Mouse (Mus musculus) thymus, adult 18-20 months (tissue): ENCODE results near the gene Scamp3.
"Not testable (repeated sequence)": the region's sequence is repeated elsewhere in the genome, so short reads cannot be mapped to it uniquely, and the experiment has no call there.

Source experiments
- DNase-seq, 2 experiments: peaks; one replicate each; pipeline ENCODE4 v3.0.0; 2022; ENCODE audit warnings: mixed read lengths in 2 of 2

Gene Scamp3

DNA sequence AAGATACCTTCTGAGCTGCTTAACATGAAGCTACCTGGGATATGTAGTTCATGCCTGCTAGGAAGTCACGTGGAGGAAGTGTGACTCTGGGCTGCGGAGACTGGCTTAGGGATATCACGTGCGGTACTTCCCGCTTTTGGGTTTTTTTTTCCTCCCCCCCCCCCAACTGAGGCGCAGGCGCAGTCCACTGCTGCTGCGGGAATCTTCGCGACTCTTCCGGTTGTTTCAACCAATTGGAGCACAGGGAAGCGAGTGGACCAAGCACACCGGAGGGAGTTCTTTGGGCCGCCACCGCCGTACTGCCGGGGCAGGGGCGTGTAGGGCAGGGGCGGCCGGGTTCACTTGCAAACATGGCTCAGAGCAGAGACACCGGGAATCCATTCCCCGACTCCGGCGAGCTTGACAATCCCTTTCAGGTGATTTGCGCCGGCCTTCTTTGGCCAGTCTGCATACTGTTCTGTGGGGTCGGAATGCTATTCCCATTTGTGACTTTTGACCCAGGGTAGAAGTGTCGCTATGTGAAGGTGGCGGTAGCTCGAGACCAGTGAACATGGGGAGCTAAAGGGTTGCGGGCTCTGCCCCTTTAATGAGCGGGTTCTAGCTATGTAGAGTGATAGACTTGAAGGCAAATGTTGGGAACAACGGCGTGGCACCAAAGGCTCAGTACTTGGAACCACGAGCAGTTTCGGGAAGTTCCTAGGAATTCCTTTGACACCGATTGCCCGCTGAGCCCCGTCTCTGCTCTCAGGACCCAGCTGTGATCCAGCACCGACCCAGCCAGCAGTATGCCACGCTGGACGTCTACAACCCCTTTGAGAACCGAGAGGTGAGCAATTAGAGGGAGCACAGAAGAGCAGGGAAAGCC is at the start of gene Scamp3:
Gene Scamp3, plus strand, starts transcription at position 232 of the 865 bp plus-strand sequence.
- peak; percentile 75 to 88 for DNase-seq

DNA sequence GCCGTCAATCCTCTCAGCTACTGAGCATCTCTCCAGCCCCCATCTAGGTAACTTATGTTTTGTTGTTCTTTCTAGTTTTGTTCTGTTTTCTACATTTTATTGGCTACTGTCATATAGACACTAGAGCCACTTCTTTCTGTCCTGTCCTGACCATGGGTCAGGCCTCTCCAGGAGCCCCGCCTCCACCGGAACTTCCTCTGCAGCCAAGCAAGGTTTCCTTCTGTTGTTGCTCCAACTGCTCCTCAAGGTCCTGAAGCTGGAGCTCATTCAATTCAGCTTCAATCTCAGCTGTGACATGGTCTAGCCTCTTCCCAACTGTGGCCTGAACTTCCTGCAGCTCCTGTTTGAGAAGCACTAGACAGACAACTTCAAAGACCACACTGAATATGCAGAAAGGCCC is 47.4 kb upstream of the Scamp3 start:
- no peak for DNase-seq

DNA sequence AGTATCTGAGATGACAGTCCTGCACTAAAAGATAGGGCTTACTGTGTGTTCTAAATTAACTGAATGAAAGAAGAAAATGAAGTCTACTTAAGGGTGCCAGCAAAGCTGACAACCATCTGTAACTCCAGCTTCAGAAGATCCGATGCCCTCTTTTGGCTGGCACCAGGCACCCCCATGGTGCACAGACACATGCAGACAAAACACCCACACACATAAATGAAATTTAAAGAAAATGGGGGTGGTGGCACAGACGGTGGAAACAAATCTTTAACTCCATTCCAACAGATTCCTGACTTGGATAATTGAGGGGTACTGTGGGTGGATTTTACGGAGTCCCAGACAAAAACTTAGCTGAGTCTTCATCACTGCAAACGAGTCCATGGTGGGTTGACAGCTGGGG is 45.5 kb upstream of the Scamp3 start:
- no peak for DNase-seq

DNA sequence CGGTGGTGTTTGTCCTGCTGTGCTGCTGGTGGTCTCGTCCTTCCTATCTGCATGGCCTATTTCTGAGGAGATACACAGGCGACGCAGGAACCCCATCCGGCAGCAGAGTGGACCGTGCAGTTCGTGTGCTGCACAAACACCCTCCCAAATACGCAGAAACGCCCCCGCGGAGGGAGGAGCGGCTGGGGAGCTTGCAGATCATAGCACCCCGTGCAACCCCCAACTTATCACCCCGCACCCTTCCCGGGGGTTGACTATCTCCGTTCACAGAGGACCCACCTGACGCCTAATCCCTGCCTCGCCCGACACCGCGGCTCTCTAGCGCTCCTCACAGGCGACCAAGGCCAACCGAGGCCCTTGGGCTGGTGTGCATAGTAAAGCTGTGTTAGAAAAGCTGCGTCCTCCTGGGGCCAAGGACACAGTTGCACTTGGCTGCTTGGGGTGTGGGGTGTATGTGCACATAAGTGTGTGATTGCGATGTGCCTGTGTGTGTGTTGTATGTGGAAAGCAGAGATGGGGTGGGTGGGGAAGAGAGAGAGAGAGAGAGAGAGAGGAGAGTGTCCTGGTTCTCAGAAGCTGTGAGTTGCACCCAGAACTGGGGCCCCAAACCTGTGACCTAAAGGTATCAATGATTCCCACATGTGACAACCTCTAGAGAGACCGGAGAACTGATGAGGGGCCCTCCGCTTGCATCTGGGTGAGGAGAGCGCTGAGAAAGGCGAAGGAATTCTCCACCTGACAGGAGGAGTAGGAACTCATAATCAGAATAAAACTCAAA is 44.8 kb upstream of the Scamp3 start:
- no peak for DNase-seq

DNA sequence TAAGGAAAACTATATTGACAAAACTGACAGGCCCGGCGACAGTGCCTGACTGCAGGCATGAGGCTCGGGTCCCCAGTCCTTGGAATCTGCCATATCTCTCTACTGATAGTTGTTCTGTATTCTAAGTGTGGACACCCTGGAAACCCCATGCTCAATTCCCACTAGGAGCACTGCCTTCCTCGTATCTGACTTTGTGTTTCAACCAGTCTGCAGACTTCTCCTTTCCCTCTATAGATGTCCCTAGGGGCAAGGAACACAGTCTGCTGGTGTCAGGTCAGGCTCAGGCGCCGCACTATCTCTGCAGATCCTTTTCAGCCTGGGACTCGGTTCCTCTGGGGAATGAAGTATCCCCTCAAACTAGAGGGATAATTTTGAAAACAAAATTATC is 44.2 kb upstream of the Scamp3 start:
- DNase-seq = no peak

DNA sequence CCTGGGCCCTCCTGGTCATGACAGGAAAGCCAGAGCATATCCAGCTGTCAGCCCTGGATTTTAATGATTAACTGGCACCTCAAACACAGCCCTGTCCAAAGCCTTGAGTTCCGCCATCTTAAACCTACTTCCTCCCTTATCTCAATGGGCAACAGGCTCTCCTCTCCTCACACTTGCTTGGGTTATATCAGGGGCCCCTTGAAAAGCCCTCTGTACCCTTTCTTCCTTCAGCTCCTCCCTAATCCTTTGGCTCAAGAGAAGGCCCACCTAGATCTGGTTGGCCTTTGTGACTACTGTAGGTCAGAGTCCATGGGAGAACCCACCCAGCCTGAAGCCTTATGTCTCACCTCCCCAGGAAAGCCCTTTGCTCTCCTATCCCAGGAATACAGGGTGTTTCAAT is 43.5 kb upstream of the Scamp3 start:
- DNase-seq = no peak

DNA sequence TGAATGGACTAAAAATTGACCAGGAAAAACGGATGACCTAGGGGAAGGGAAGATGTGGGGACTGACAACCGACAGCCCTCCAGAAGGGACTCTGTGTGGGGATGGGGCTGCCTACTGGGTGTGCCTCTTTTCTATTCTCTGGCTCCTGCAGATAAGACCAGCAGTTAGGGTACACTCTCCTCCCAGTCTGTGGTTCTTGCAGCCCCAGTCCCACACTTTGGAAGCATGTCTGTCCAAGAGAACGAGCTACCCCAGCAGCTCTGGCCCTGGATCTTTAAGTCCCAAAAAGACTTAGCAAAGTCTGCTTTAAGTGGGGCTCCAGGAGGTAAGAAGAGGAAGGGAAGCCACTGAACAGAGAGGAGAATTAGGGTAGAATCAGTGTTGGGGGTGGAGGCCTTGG is 41.3 kb upstream of the Scamp3 start, which contains the start of gene Pklr:
Gene Pklr, plus strand, starts transcription at position 185 of the 400 bp plus-strand sequence.
- no peak for DNase-seq

DNA sequence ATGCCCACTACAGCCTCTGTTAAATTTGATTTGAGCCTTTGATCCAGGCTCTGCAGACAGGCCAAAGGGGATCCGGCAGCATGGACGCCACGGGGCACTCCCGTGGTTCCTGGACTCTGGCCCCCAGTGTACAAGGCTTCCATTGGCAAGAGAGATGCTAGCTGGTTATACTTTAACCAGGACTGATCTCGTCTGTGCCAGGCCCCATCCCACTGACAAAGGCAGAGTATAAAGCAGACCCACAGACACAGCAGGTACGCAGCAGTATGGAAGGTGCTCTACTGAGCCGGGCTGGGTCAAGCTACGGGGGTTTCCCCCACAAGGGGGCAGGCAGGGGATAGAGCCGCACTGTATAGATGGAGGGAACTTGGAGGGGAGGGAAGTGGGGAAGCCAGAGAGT is 40.9 kb upstream of the Scamp3 start:
- DNase-seq = peak in 1 of 2 experiments; percentile 19

DNA sequence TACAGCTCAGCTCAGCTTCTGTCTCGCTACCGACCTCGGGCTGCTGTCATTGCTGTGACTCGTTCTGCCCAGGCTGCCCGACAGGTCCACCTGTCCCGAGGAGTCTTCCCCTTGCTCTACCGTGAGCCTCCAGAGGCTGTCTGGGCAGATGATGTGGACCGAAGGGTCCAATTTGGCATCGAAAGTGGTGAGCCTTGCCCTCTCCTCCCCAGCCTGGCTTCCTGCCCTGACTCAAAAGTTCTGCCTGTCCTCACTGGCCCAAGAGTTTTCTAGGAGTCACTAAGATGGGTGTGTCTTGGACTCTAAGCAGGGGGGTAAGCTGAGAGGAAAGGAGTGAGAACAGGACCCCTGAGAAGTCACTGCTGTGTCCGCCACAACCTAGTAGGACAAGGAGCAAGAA is 32.5 kb upstream of the Scamp3 start:
- DNase-seq = no peak

DNA sequence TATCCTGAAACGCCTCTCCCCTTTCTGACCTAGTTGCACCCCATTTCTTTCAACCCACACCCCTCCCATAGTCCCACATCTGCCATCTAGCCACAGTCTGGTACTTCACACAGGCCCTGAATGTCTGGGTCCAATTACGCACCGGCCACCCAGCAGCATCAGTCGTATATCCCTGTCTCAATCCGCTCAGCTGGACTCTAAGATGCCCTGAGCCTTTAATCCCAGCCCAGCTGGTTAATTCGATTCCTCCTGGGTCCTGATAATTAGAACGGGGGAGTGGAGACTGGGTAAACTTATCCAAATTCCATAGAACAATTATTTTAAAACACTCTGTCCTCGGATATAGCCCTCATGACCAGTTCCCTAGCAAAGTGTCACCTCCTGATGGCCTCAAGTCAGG is 31.7 kb upstream of the Scamp3 start:
- no peak for DNase-seq

DNA sequence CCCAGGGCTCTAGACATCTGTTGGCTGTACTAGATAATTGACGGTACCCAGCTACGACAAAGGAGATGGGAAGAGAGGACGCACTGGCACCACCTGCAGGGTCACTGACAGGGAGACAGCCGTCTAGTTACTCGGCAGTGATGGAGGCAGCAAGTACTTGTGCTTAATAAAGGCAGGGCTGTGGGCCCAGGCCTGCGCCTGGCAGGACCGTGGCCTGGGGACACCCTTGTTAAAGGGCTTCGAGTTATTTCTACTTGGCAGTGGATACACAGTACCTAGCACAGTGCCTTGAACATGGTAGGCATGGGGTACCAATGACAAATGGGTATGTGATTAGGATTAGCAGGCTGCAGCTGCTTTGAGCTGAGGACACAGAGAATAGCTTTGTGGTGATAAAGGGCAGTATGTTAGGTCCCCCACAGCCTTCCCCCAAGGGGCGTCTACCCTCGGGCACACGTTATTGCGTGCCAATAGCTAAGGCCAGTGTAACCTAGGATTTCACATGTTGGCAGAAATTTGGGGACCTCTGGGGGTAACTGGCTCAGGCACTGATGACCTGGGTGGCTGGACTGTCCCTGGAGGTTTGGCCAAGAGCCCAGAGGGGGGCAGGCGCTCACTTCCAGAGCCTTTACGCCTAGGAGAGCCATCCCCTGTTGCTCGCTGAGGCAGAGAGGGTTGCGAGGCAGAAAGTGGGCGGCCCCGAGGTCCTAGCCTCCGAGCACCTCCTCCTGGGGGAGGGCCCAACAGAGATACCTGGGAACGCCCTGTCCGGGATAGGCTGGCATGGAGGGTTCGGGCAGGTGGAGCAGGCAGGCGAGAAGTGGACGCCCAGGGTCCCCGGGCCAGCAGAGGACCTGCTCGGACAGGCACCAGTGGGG is 29.9 kb upstream of the Scamp3 start:
- DNase-seq = no peak

DNA sequence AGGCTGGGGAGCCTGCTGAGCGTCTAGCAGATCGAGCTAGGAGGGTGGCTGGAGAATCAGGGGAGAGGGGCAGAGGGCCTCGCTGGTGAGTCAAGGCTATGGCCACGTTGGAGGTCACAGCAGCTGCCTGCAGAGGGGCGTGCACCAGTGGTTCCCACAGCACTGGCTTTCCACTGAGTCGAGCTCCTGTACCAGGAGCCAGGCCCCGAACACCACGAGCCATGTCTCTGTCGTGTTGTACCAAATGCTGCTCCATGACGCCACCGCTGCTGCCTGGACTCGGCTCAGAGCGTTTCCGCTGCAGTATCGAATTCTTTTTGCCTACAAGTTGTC is 29.3 kb upstream of the Scamp3 start:
- DNase-seq = no peak

DNA sequence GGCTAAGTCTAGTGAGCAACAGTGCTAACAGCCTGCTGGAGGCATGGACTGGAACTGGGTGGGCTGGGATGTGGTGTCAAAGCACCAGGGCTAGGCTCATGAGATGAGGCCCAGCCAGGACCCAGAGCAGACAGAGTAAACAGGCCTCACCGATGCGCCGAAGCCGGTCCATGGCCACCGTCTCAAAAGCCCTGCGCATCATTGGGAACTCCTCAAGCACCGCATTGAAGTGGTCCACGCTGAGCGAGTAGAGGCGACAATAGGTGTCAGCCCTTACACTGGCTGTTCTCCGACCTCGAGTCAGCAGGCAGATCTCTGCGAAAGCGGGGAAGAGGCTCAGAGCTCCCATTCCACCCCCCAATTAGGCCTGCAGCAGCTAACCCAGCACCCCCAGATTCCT is 28.7 kb upstream of the Scamp3 start:
- no peak for DNase-seq

DNA sequence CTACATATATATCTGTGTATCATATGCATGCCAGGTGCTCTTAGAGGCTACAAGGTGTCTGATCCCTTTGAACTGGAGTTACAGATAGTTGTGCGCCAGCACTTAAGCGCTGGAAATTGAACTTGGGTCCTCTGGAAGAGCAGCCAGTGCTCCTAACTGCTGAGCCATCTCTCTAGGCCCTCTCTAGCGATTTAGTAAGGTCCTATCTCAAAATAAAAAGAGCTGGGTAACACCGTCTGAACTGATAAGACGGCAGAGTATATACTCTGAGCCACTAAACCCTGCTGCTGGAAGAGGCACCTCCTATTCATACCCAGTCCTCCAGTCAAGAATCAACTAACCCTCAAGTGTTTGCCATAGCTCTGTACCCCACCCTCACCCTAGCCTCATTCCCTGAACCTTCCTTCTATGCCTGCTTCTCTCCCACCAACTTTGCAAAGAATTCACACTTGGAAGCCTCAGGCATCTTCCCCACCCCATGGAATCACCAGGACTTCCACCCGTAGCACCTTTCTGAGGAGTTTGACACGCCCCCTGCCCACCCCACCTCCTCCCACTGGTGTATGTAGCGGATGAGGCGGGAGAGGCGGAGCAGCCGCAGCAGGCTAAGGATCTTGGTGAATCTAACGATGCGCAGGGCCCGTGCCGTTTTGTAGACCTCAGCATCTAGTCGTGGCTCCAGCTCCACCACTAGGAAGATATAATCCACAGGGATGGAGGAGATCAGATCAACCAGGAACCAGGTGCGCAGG is 25.0 kb upstream of the Scamp3 start:
- DNase-seq = no peak

DNA sequence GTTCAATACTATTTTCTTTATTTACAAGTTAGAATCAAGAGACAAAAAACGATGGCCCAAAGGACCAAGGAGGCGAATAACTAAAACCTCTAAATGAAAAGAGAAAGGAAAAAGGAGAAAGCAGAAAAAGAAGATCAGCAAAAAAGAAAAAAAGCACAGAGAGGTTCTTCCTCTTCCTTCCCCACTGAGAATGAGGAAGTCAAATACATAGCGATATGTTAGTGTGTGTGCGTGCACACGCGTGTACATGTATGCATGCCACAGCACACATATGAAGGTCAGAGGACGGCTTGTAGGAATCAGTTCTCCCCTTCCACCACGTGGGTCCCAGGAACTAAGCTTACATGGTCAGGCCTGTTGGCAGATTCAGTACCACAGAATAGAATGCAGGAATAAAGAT is 20.3 kb upstream of the Scamp3 start:
- no peak for DNase-seq

DNA sequence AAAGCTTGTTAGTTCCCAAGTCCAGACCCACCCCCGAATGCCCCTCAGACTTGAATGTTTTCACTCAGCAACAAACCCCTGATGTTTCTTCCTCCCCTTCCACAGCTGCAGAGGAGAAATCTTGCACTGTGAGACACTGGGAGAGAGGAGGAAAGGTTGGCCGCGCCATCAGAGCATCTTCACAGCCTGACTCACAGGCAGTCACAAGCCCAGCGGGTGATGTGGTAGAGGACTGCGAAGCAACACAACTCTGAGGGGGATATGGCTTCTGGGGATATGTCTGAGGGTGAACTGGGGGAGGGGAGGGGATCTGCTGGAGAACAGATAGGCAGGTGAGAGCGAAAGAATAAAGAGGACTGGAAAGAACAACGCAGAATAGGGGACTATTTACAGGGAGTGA is 18.6 kb upstream of the Scamp3 start:
- DNase-seq = no peak

DNA sequence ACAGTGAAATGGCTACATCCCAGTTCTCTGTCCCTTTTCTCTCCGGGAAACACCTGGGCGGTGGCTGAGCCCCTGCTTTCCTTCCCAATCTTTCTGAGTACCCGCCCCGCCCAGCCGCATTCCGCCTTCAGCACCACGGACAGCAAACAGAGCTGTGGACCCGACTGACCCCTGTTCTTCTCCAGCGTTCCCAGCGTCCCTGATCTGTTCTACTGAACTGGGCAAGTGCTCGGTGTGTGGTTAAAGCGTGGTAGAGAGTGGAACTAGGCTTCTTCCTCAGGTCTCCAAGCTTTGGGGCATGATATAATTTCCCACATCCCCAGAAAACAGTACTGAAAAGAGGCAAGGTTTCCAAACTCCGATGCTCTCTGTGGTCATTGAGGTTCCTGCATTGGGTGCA is 18.1 kb upstream of the Scamp3 start:
- DNase-seq = peak in 1 of 2 experiments; percentile 24

DNA sequence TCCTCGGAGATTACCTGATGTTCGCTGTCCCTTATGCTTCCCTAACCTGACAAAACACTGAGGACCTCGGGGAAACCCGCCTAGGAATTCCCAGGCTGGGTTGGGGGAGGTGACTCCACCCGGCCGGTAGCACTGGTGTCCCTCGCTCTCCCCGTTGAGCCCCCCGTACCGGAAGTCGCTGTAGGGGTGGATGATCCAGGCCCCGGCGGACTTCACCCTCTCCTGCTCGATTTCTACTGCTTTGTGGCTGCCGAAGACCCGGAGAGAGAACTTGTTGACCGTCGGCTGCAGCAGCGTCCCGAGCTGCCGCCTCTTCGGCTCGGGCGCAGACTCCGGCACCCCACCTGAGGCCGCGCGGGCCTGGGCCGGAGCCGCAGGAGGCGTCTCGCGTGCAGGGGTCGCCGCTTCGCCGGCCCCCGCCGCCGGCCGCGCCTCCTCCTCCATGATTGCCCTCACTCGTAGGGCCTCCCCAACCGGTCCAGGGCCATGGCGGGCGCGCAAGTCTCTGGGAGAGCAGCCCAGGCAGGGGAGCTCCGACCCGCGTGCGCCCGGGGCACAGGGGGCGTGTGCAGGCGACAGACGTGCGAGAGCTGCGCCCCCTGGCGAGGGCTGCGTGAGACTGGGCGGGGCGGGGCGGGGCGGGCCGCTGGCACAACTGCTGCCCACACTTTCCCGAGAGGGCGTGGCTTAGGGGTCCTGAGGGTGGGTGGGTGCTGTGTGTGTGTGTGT is 17.5 kb upstream of the Scamp3 start, which contains the start of gene Hcn3:
Gene Hcn3, minus strand, starts transcription at position 581 of the 729 bp plus-strand sequence.
- DNase-seq = peak in 1 of 2 experiments; percentile 61

DNA sequence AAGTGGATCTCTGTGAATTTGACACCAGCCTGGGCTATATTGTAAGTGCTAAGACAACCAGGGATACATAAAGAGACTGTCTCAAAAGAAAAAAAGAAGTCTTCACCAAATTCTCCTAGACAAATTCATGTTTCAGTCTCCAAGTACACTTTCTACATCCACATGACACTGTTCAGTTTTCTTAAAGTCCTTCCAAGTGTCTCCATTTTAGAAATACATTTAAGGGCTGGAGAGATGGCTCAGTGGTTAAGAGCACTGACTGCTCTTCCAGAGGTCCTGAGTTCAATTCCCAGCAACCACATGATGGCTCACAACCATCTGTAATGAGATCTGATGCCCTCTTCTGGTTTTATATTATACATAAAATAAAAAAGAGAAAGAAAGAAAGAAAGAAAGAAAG is 16.1 kb upstream of the Scamp3 start:
- not testable (repeated sequence) for DNase-seq

DNA sequence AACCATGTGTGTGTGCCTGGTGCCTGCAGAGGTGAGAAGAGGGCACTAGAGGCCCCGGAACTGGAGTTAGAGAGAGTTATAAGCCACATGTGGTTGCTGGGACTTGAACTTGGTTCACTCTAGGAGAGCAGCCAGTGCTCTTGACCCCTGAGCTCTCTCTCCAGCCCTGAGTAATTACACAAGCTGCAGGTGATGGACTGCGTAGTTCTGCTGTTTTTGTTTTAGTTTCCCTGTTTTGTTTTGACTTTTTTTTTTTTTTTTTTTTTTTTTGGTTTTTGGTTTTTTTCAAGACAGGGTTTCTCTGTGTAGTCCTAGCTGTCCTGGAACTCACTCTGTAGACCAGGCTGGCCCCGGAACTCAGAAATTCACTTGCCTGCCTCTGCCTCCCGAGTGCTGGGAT is 15.5 kb upstream of the Scamp3 start:
- no peak for DNase-seq

DNA sequence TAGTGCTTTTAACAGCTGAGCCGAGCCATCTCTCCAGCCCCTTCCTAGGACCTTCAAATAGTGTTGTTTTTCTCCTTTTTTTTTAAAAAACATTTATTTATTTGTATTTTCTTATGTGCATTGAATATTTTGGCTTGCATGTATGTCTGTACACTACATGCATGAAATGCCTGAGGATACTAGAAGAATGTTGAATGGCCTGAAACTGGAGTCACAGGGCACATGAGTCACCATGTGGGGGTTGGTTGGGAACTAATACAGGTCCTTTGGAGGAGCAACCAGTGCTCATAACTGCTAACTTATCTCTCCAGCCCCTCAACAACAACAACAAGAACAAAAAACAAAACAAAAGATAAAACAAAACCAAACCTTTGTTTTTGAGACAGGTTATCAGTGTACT is 14.2 kb upstream of the Scamp3 start:
- no peak for DNase-seq
